Mouse (Mus musculus) liver, postnatal 0 days (tissue): ENCODE measurements around the gene Map7.

ENCODE experiments used
- CTCF ChIP-seq: sonication (generic); IDR thresholded peaks from 2 replicates; pipeline ENCODE4 v1.5.1; 2016; ENCODE audit warnings: antibody characterized with exemption, low read depth
- EP300 ChIP-seq: IDR thresholded peaks from 2 replicates; pipeline ENCODE4 v1.6.1; 2016; ENCODE audit warnings: antibody characterized with exemption, low read depth, mild to moderate bottlenecking

- no peak for TF ChIP-seq CTCF
- TF ChIP-seq EP300: no peak
These were observed 48.8 kb downstream of the Map7 start for GRCm38 (mm10) chr10:20197039-20197438.
